Mouse (Mus musculus) erythroblast, embryonic 14.5 days (primary cell): ENCODE data around the gene Dnaic1.

Experiments
- GATA1 ChIP-seq: IDR thresholded peaks from 2 replicates; pipeline ENCODE4 v1.6.1; 2012; ENCODE audit warnings: low read length, inconsistent platforms, mixed read lengths
- TAL1 ChIP-seq: IDR thresholded peaks from 3 replicates; pipeline ENCODE4 v1.6.1; 2012; ENCODE audit warnings: low read length, inconsistent platforms, mixed read lengths

GRCm38 (mm10) chr4:41654217-41654616 lies 84.6 kb downstream of the Dnaic1 start:
- TF ChIP-seq GATA1 (no peak), TAL1 (no peak)
